Mouse (Mus musculus): ENCODE data around the gene Lpp. TPM values are rescaled to one million over a fixed set of nuclear protein-coding genes. Genes with fewer than 3 reads are reported as not detected.

Gene Lpp
- polyA plus RNA-seq, 1 experiment from 2014 or later, result 42.6 TPM

DNA sequence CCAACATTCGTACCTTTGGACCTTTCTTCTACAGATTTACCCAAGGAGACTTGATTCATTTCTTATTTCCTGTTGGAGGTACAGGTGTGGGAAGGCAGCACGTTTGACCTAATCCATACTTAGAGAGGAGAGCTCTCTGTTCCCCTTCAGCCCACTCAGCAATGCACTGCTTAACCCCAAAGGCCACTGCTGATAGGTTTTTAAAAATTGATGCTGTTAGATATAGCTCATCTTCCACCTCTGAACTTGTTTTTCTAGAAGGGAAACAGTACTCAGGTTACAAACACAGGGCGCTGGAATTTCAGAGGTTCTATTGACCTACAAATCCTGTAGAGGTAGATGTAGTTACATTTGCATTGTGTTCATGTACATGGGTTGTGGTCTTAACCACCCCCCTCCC, 80.7 kb downstream of the Lpp start:
- Histone ChIP-seq H3K4me1 (replicated peaks) (peaks cover 39% of the 10 kb centered on the region), H3K36me3 (peaks cover 2% of the 10 kb centered on the region; the same call in 1 of the 2 replicates), H3K4me2 (no peak overlapping the region), H3K4me3 (no peak overlapping the region), H3K27ac (no peak overlapping the region), H3K9ac (no peak overlapping the region), H3K27me3 (no peaks in the 10 kb centered on the region), H3K9me3 (replicated peaks) (no peaks in the 10 kb centered on the region)
- WGBS, result 74% methylated on average over 3 of the region's 3 CpGs
- ATAC-seq (replicated peaks; ENCODE audit: insufficient number of reproducible peaks, insufficient read depth, low FRiP score, low read depth), result no peak

- peaks cover 2% of the 10 kb centered on the region; the same call in 1 of the 2 replicates for H3K36me3 ChIP-seq
- no peaks in the 10 kb centered on the region for H3K27me3 ChIP-seq
- H3K9me3 ChIP-seq (replicated peaks), result no peaks in the 10 kb centered on the region
- H3K4me1 ChIP-seq (replicated peaks), result peaks cover 37% of the 10 kb centered on the region
- no peak overlapping the region for H3K4me3 ChIP-seq
- no peak overlapping the region for H3K27ac ChIP-seq
- ATAC-seq (replicated peaks; ENCODE audit: insufficient number of reproducible peaks, insufficient read depth, low FRiP score, low read depth), result no peak
- 50% methylated on average over 6 of the region's 6 CpGs for WGBS
- H3K4me2 ChIP-seq, result no peak overlapping the region
- H3K9ac ChIP-seq, result no peak overlapping the region
These were observed 81.5 kb downstream of the Lpp start for GRCm38 (mm10) chr16:24474781-24475180.

- ATAC-seq (replicated peaks; ENCODE audit: insufficient number of reproducible peaks, insufficient read depth, low FRiP score, low read depth), result no peak
These were observed 82.1 kb downstream of the Lpp start for GRCm38 (mm10) chr16:24475305-24475947.

GRCm38 (mm10) chr16:24476911-24477401, 83.6 kb downstream of the Lpp start:
- no peak overlapping the region for H3K4me3 ChIP-seq
- H3K9me3 ChIP-seq (replicated peaks), result no peaks in the 10 kb centered on the region
- no peaks in the 10 kb centered on the region for H3K27me3 ChIP-seq
- peaks cover 2% of the 10 kb centered on the region; the same call in 1 of the 2 replicates for H3K36me3 ChIP-seq
- peak overlapping the region; percentile 37 for H3K27ac ChIP-seq
- no peak overlapping the region for H3K9ac ChIP-seq
- 24% methylated on average over 3 of the region's 3 CpGs for WGBS
- H3K4me2 ChIP-seq, result no peak overlapping the region
- ATAC-seq (replicated peaks; ENCODE audit: insufficient number of reproducible peaks, insufficient read depth, low FRiP score, low read depth), result no peak
- H3K4me1 ChIP-seq (replicated peaks), result peaks cover 35% of the 10 kb centered on the region

More at GRCm38 (mm10) chr16:24475305-24475947, 82.1 kb downstream of the Lpp start:
- H3K9me3 ChIP-seq (replicated peaks), result no peaks in the 10 kb centered on the region
- no peaks in the 10 kb centered on the region for H3K27me3 ChIP-seq
- 52% methylated on average over 8 of the region's 8 CpGs for WGBS
- H3K9ac ChIP-seq, result no peak overlapping the region
- H3K27ac ChIP-seq, result peak overlapping the region; percentile 33
- H3K4me3 ChIP-seq, result no peak overlapping the region
- peaks cover 2% of the 10 kb centered on the region; the same call in 1 of the 2 replicates for H3K36me3 ChIP-seq
- no peak overlapping the region for H3K4me2 ChIP-seq
- H3K4me1 ChIP-seq (replicated peaks), result peaks cover 35% of the 10 kb centered on the region

DNA sequence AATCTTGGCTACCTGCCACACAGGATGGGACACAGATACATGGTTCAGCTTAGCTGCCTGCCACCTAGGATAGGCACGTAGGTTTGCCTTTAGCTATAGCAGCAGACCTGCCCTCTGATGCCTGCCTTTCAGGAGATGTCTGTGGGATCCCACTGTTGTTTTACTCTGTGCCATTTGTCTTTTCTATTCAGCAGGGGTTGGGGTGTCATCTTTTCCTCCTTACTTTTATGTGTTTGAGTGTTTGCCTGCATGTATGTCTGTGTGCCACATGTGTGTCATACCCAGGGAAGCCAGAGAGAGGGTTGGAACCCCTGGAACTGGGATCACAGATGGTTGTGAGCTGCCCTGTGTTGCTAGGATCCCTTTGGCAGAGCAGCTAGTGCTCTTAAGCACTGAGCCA, 84.7 kb downstream of the Lpp start:
- H3K36me3 ChIP-seq, result peaks cover 2% of the 10 kb centered on the region; the same call in 1 of the 2 replicates
- H3K27me3 ChIP-seq, result no peaks in the 10 kb centered on the region
- no peak overlapping the region for H3K4me3 ChIP-seq
- H3K4me2 ChIP-seq, result no peak overlapping the region
- peaks cover 35% of the 10 kb centered on the region for H3K4me1 ChIP-seq (replicated peaks)
- H3K9me3 ChIP-seq (replicated peaks), result no peaks in the 10 kb centered on the region
- no peak for ATAC-seq (replicated peaks; ENCODE audit: insufficient number of reproducible peaks, insufficient read depth, low FRiP score, low read depth)
- WGBS, result 54% methylated on average over 1 of the region's 1 CpGs
- H3K27ac ChIP-seq, result no peak overlapping the region
- no peak overlapping the region for H3K9ac ChIP-seq

DNA sequence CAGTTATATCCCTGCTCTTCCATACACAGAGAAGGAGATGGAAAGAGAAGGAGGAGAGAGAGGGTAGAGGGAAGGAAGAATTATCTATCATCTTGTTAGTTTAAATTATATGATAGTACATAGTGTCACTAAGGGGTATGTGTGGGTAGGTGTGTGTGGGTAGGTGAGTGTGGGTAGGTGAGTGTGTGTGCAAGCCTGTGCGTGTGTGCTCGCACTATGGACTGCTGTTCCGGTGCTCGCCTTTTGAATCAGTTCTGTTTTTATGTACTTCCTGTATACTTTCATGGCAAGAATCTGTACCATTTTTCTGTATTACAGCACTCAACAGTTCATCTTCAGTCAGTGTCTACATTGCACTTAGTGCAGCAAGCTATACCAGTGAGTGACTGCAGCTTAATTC, 85.5 kb downstream of the Lpp start:
- H3K27ac ChIP-seq, result no peak overlapping the region
- ATAC-seq (replicated peaks; ENCODE audit: insufficient number of reproducible peaks, insufficient read depth, low FRiP score, low read depth), result no peak
- peaks cover 39% of the 10 kb centered on the region for H3K4me1 ChIP-seq (replicated peaks)
- no peaks in the 10 kb centered on the region for H3K9me3 ChIP-seq (replicated peaks)
- H3K27me3 ChIP-seq, result no peaks in the 10 kb centered on the region
- H3K4me2 ChIP-seq, result no peak overlapping the region
- 88% methylated on average over 4 of the region's 4 CpGs for WGBS
- no peak overlapping the region for H3K9ac ChIP-seq
- peaks cover 2% of the 10 kb centered on the region; the same call in 1 of the 2 replicates for H3K36me3 ChIP-seq
- H3K4me3 ChIP-seq, result no peak overlapping the region

- Histone ChIP-seq H3K4me3 (no peak overlapping the region), H3K4me2 (no peak overlapping the region), H3K36me3 (no peaks in the 10 kb centered on the region), H3K27me3 (no peaks in the 10 kb centered on the region), H3K27ac (no peak overlapping the region), H3K4me1 (replicated peaks) (peaks cover 14% of the 10 kb centered on the region), H3K9ac (no peak overlapping the region), H3K9me3 (replicated peaks) (no peaks in the 10 kb centered on the region; the same call in 1 of the 2 replicates)
- ATAC-seq (replicated peaks; ENCODE audit: insufficient number of reproducible peaks, insufficient read depth, low FRiP score, low read depth), result no peak
- 86% methylated on average over 6 of the region's 6 CpGs for WGBS
These were observed 89.3 kb downstream of the Lpp start for GRCm38 (mm10) chr16:24482648-24483047.

DNA sequence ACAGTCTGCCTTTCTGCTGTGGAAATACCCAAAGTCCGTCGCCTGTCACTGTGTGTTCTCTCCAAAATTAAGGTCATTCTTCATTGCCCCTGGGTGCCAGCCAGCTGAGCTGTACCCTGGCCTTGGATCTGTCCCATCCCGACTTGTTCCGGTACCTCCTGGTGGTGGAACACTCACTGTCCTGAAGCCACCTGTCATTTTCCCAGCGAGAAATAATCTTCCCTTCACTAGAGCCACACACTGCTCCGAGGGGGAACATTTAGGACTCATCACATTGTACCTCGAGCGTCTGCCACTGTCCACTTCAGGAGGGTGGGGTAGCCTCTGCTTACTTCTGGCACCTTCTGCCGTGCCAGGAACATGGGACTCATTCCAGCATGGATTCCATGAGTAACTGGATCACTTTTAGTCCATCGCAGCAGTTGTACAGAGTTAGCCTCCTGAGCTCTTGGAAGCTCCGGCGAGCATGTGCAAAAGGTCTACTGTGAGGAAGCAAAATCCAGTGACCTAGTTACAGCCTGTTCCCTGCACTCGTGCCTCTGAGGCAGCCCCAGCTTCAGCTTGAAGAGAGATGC, 90.3 kb downstream of the Lpp start:
- Histone ChIP-seq H3K9ac (no peak overlapping the region), H3K27ac (peak overlapping the region; percentile 46), H3K27me3 (no peaks in the 10 kb centered on the region), H3K4me3 (no peak overlapping the region), H3K4me1 (replicated peaks) (peaks cover 16% of the 10 kb centered on the region), H3K4me2 (no peak overlapping the region), H3K9me3 (replicated peaks) (no peaks in the 10 kb centered on the region; the same call in 1 of the 2 replicates), H3K36me3 (no peaks in the 10 kb centered on the region)
- no peak for ATAC-seq (replicated peaks; ENCODE audit: insufficient number of reproducible peaks, insufficient read depth, low FRiP score, low read depth)
- WGBS, result 78% methylated on average over 13 of the region's 13 CpGs

DNA sequence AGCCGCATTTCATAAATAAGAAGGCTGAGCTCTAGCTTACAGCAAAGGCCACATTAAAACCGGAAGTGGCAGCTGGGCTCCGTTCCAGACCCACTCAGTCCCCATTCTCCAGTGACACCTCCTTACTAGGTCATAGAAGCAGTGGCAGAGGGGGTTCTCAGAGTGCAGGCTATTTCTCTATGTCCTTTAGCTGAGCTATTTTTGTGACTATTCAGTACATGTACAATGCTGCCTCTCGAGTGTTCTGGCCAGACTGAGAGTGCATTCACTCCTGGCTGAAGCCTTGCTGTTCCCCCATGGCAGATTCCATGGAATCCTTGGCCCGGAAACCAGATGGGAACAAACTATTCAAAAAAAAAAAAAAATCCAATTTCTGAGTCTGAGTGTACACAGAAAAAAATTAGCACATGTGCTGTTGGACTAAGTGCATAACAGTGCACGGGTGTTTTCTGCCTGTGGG, 94.5 kb downstream of the Lpp start:
- H3K27ac ChIP-seq, result peak overlapping the region; percentile 82
- peak; percentile 87 for ATAC-seq (replicated peaks; ENCODE audit: insufficient number of reproducible peaks, insufficient read depth, low FRiP score, low read depth)
- no peak overlapping the region for H3K9ac ChIP-seq
- H3K36me3 ChIP-seq, result no peaks in the 10 kb centered on the region
- no peak overlapping the region for H3K4me3 ChIP-seq
- H3K27me3 ChIP-seq, result no peaks in the 10 kb centered on the region
- 22% methylated on average over 6 of the region's 6 CpGs for WGBS
- H3K9me3 ChIP-seq (replicated peaks), result no peaks in the 10 kb centered on the region; the same call in 1 of the 2 replicates
- peaks cover 58% of the 10 kb centered on the region for H3K4me1 ChIP-seq (replicated peaks)
- H3K4me2 ChIP-seq, result no peak overlapping the region

- Histone ChIP-seq H3K36me3 (no peaks in the 10 kb centered on the region), H3K4me1 (replicated peaks) (peaks cover 66% of the 10 kb centered on the region), H3K4me3 (no peak overlapping the region), H3K4me2 (no peak overlapping the region), H3K27me3 (no peaks in the 10 kb centered on the region), H3K27ac (peak overlapping the region; percentile 82), H3K9ac (no peak overlapping the region), H3K9me3 (replicated peaks) (no peaks in the 10 kb centered on the region; the same call in 1 of the 2 replicates)
- 83% methylated on average over 8 of the region's 8 CpGs for whole genome bisulfite sequencing
- no peak for ATAC-seq (replicated peaks; ENCODE audit: insufficient number of reproducible peaks, insufficient read depth, low FRiP score, low read depth)
These were observed 96.4 kb downstream of the Lpp start for GRCm38 (mm10) chr16:24489516-24490285.

Measured in heart, embryonic 15.5 days (tissue).